Mouse (Mus musculus): Measurements from ENCODE around the gene Gm5426.

Gene Gm5426

GRCm38 (mm10) chr10:96146578-96146977, 10.2 kb downstream of the Gm5426 start:
- no peak for DNase-seq

- DNase-seq, result peak; percentile 30 to 35
These were observed 11.9 kb downstream of the Gm5426 start for GRCm38 (mm10) chr10:96148250-96148699.

- no peak for DNase-seq
These were observed 14.2 kb downstream of the Gm5426 start for GRCm38 (mm10) chr10:96150401-96151116.

GRCm38 (mm10) chr10:96153315-96153714, 16.9 kb downstream of the Gm5426 start:
- DNase-seq, result no peak

GRCm38 (mm10) chr10:96162975-96163706, 26.7 kb downstream of the Gm5426 start:
- no peak for DNase-seq

- no peak for DNase-seq
These were observed 27.4 kb downstream of the Gm5426 start for GRCm38 (mm10) chr10:96163791-96164190.

GRCm38 (mm10) chr10:96165260-96165659, 28.9 kb downstream of the Gm5426 start:
- no peak for DNase-seq

- DNase-seq, result no peak
These were observed 32.6 kb downstream of the Gm5426 start for GRCm38 (mm10) chr10:96168998-96169397.

GRCm38 (mm10) chr10:96171546-96171945, 35.1 kb downstream of the Gm5426 start:
- peak; percentile 31 to 41 for DNase-seq

- DNase-seq, result no peak
These were observed 36.6 kb downstream of the Gm5426 start for GRCm38 (mm10) chr10:96172964-96173363.

- no peak for DNase-seq
These were observed 37.4 kb downstream of the Gm5426 start for GRCm38 (mm10) chr10:96173771-96174170.

GRCm38 (mm10) chr10:96176916-96177315, 40.5 kb downstream of the Gm5426 start:
- no peak for DNase-seq

GRCm38 (mm10) chr10:96180554-96181397, 44.4 kb downstream of the Gm5426 start:
- DNase-seq, result no peak

- DNase-seq, result no peak
These were observed 45.0 kb downstream of the Gm5426 start for GRCm38 (mm10) chr10:96181398-96181790.

- no peak for DNase-seq
These were observed 45.7 kb downstream of the Gm5426 start for GRCm38 (mm10) chr10:96181883-96182628.

GRCm38 (mm10) chr10:96185026-96185425, 48.6 kb downstream of the Gm5426 start:
- DNase-seq, result no peak

GRCm38 (mm10) chr10:96185601-96186000, 49.2 kb downstream of the Gm5426 start:
- no peak for DNase-seq

All from cerebellum, adult 18-20 months (tissue).